Mouse (Mus musculus) embryonic facial prominence, embryonic 10.5 days (tissue): ENCODE data around the gene Mchr1. TPM values are rescaled to one million over a fixed set of nuclear protein-coding genes. Genes with fewer than 3 reads are reported as not detected.

Source experiments
- DNase-seq: peaks from one replicate; pipeline ENCODE4 v3.0.0-alpha.2; 2017; ENCODE audit warnings: low spot score
- H3K27ac ChIP-seq: fragments of 300-500 bp; sonication (generic); replicated peaks from 2 replicates; pipeline ENCODE4 v1.5.1; 2016; ENCODE audit warnings: mild to moderate bottlenecking
- H3K27me3 ChIP-seq: fragments of 300-500 bp; sonication (generic); replicated peaks from 2 replicates; pipeline ENCODE4 v1.6.1; 2016; ENCODE audit warnings: low read depth, mild to moderate bottlenecking; ENCODE audit not compliant: poor library complexity, severe bottlenecking
- H3K36me3 ChIP-seq: fragments of 300-500 bp; sonication (generic); replicated peaks from 2 replicates; pipeline ENCODE4 v1.6.1; 2016; ENCODE audit warnings: mild to moderate bottlenecking, moderate library complexity
- H3K4me1 ChIP-seq: fragments of 300-500 bp; sonication (generic); 2 replicates; pipeline ENCODE4 v1.6.1; 2016
- H3K4me3 ChIP-seq: fragments of 300-500 bp; sonication (generic); 2 replicates; pipeline ENCODE4 v1.5.1; 2016; ENCODE audit warnings: mild to moderate bottlenecking, moderate library complexity
- H3K9me3 ChIP-seq: fragments of 300-500 bp; sonication (generic); 2 replicates; pipeline ENCODE4 v1.6.1; 2016; ENCODE audit warnings: mild to moderate bottlenecking
- WGBS: fragments of 180-500 bp; shearing (Covaris S2); methylation state at CpG from one replicate; pipeline ENCODE4 v1.1.7; 2016; 5-methylcytosine and 5-hydroxymethylcytosine counted together
- polyA plus RNA-seq: library from polyadenylated mRNA; unstranded; fragments of >200 nt; fragmentation: Nextera tagmentation; extraction: Ambion mirVana; gene quantifications from 2 replicates; pipeline ENCODE4 v1.2.1, GENCODE M21; 2016

Mchr1 gene
- 0.15 and 0.27 TPM in 2 replicates for polyA plus RNA-seq

- peak within 1 kb of the TSS; percentile 31; the same call in 1 of the 2 replicates for H3K27ac ChIP-seq
- peaks cover 21% of the 10 kb centered on the region for H3K4me1 ChIP-seq
- H3K4me3 ChIP-seq, result peak within 1 kb of the TSS; percentile 59
- under 1% methylated on average over 25 of the region's 25 CpGs for WGBS
- peaks cover 61% of the 10 kb centered on the region for H3K27me3 ChIP-seq
- DNase-seq, result peak; percentile 78
- H3K36me3 ChIP-seq, result no peaks in the 10 kb centered on the region
- no peaks in the 10 kb centered on the region for H3K9me3 ChIP-seq
Observed at GRCm38 (mm10) chr15:81235086-81235920, at the start of gene Mchr1. Gene Mchr1, plus strand, starts transcription at chr15:81235499.

DNA sequence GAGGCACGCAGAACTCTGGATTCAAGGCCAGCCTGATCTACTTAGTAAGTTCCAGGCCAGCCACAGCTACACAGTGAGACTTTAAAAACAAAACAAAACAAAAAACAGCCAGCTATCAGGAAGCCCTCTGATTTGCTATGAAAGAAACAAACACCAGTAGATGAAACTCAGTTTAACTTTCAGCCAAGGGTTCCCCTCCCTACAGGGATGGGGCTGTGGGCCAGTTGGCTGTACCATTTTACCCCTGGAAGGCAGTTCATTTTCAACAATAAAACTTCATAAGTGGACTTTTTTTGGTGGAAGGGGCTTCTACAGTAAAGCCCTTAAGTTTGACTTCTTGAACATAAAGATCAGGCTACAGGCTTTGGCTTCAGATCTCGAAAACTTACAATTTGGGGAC lies 46.2 kb upstream of the Mchr1 start:
- Histone ChIP-seq H3K4me1 (peaks cover 24% of the 10 kb centered on the region), H3K4me3 (peak overlapping the region; percentile 98), H3K27me3 (no peaks in the 10 kb centered on the region), H3K27ac (no peak overlapping the region), H3K9me3 (no peaks in the 10 kb centered on the region), H3K36me3 (peaks cover 23% of the 10 kb centered on the region)
- WGBS, result 92% methylated on average over 2 of the region's 2 CpGs
- no peak for DNase-seq

DNA sequence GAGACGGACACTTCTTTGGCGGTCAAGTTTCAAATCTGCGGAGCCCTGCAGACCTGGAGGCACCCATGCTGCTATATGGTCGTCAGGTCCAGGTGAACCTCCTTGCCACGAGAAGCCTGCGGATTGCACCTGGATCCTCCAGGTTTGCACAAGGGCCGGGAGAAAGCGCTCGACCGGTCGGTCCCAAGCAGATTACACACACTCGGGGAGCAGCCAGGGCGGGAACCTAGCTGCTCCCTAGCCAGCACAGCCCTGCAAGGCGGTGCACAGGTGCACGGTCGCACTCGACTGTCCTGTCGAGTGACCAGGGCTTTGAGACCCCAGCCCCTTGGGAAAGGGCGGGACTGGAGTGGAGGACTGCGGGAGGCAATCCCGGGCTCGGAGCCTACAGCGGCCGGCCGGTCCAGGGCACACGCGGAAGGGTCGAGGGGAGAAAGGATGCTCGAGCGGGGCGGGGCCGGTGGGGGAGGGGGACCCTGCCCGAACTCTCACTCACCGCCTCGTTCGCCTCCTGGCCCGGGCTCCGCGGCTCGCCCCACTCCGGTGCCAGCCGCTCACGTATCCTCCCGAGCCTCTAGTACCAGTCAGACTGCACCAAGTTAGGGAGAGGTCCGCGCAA lies 45.2 kb upstream of the Mchr1 start:
- H3K27me3 ChIP-seq, result no peaks in the 10 kb centered on the region
- H3K4me3 ChIP-seq, result peak overlapping the region; percentile 98
- WGBS, result under 1% methylated on average over 46 of the region's 46 CpGs
- peaks cover 23% of the 10 kb centered on the region for H3K36me3 ChIP-seq
- no peaks in the 10 kb centered on the region for H3K9me3 ChIP-seq
- peak overlapping the region; percentile 87 for H3K27ac ChIP-seq
- DNase-seq, result no peak
- peaks cover 24% of the 10 kb centered on the region for H3K4me1 ChIP-seq

- Histone ChIP-seq H3K27ac (peak within 1 kb of the TSS; percentile 87), H3K27me3 (no peaks in the 10 kb centered on the region), H3K9me3 (no peaks in the 10 kb centered on the region), H3K36me3 (peaks cover 23% of the 10 kb centered on the region), H3K4me3 (peak within 1 kb of the TSS; percentile 98), H3K4me1 (peaks cover 24% of the 10 kb centered on the region)
- under 1% methylated on average over 48 of the region's 48 CpGs for WGBS
- peak; percentile 99 for DNase-seq
Observed at GRCm38 (mm10) chr15:81190630-81191178, 44.6 kb upstream of the Mchr1 start, which contains the start of gene Mrtfa. Gene Mrtfa, minus strand, starts transcription at chr15:81190757.

DNA sequence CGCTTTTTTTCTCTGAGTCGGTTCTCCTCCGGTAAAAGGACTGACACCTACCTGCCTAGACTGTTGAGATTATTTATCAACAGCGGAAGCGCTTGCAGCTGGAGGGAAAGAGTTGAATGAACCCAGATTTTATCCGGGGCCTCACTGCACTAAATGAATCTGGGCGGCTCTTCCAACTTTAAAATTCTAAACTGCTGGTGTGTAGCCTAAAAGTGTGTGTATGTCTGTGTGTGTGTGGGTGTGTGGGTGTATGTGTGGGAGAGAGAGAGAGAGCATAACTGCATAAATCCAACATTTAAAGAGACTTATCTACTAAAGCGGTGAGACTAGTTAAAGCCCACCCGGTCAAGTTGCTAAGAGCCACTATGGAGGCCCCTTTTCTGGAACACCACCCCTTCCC lies 44.0 kb upstream of the Mchr1 start:
- no peak for DNase-seq
- Histone ChIP-seq H3K9me3 (no peaks in the 10 kb centered on the region), H3K4me1 (peaks cover 24% of the 10 kb centered on the region), H3K27ac (peak overlapping the region; percentile 87), H3K4me3 (peak overlapping the region; percentile 98), H3K27me3 (no peaks in the 10 kb centered on the region), H3K36me3 (peaks cover 19% of the 10 kb centered on the region)
- 28% methylated on average over 9 of the region's 9 CpGs for WGBS

DNA sequence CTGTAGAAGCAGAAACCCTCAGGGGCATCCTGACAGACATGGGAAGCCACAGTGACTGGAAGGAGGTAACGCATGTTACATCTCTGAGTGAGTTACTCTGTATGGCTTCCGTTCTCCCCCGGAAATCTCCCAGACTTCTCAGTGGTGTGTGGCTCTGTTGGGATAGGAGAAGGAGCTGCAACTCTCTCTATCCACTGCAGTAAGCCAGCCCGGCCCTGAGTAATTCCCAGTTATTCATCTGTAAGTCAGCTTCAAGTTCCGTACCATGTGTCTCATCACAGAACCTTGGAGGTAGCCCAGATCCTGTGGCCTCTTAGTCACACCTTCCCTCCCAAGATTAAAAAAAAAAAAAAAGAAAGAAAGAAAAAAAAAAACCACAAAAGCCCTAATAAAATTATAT lies 43.0 kb upstream of the Mchr1 start:
- no peak for DNase-seq
- WGBS, result 81% methylated on average over 5 of the region's 5 CpGs
- peaks cover 8% of the 10 kb centered on the region for H3K36me3 ChIP-seq
- no peaks in the 10 kb centered on the region for H3K27me3 ChIP-seq
- H3K9me3 ChIP-seq, result no peaks in the 10 kb centered on the region
- H3K27ac ChIP-seq, result no peak overlapping the region
- H3K4me3 ChIP-seq, result no peak overlapping the region
- H3K4me1 ChIP-seq, result peaks cover 24% of the 10 kb centered on the region

DNA sequence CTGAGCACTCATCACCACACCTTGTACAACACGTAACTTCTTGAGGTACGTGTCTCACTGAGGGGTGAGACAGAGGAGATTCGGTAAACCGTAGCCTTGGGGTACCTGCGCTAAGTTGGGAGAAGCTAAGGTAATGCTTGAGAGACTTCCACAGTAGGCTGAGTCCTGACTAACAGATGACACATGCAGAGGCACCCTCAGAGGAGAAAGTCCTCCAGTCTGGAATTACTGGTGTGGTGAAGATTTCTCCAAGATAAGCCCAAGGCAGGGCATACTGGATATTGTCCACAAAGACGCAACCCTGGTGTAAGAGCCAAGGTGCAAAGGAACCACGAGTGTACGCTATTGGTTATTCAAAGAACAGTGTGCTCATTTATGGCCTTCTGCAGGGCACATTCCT lies 42.4 kb upstream of the Mchr1 start:
- DNase-seq, result no peak
- no peaks in the 10 kb centered on the region for H3K27me3 ChIP-seq
- 92% methylated on average over 8 of the region's 8 CpGs for WGBS
- peaks cover 24% of the 10 kb centered on the region for H3K4me1 ChIP-seq
- no peak overlapping the region for H3K4me3 ChIP-seq
- peaks cover 4% of the 10 kb centered on the region for H3K36me3 ChIP-seq
- H3K9me3 ChIP-seq, result no peaks in the 10 kb centered on the region
- no peak overlapping the region for H3K27ac ChIP-seq

DNA sequence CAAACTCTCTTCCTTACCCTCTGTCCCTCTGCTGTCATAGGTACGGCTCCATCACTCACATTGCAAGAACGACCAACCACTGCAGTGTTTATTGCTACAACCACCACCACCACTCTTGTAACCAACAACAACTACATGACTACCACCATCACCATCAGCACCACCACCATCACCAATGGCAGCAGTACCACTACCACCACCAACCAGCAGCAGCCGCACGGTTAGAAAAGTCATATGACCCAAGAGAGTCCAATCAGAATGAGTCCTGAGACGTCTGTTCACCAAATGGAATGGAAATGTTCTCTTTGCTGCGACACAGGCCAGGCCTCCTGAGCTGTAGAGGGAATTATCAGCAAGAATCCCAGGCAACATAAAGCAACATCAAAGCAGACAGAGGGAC lies 40.5 kb upstream of the Mchr1 start:
- no peak for DNase-seq
- Histone ChIP-seq H3K36me3 (no peaks in the 10 kb centered on the region), H3K27ac (no peak overlapping the region), H3K27me3 (no peaks in the 10 kb centered on the region), H3K4me3 (no peak overlapping the region), H3K4me1 (peaks cover 12% of the 10 kb centered on the region), H3K9me3 (peaks cover 2% of the 10 kb centered on the region)
- WGBS, result 87% methylated on average over 6 of the region's 6 CpGs

GRCm38 (mm10) chr15:81195447-81195846 lies 39.9 kb upstream of the Mchr1 start:
- Histone ChIP-seq H3K36me3 (no peaks in the 10 kb centered on the region), H3K4me3 (no peak overlapping the region), H3K9me3 (peaks cover 2% of the 10 kb centered on the region), H3K27ac (no peak overlapping the region), H3K27me3 (no peaks in the 10 kb centered on the region), H3K4me1 (peaks cover 8% of the 10 kb centered on the region)
- no peak for DNase-seq
- 55% methylated on average over 4 of the region's 4 CpGs for WGBS

DNA sequence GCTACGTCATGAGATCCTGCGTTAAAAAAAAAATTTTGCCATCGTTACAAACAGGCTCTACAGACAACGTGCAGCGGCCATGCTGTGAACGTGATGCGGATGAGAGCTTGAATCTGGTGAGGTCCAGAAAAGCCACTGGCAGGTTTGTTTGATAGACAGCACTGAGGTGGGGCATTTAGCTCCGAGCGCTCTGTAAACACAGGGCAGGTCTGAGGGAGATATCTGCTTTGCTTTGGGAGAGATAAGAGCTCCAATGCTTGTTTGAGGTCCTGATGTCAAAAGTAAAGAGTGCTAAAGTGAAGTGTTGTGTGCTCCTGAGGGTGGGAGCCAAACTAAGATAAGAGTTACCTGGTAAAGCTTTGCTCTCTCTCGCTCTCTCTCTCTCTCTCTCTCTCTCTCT lies 38.1 kb upstream of the Mchr1 start:
- Histone ChIP-seq H3K27me3 (no peaks in the 10 kb centered on the region), H3K36me3 (no peaks in the 10 kb centered on the region), H3K9me3 (peaks cover 2% of the 10 kb centered on the region), H3K4me1 (no peaks in the 10 kb centered on the region), H3K27ac (no peak overlapping the region), H3K4me3 (no peak overlapping the region)
- DNase-seq, result no peak
- 91% methylated on average over 10 of the region's 10 CpGs for WGBS

GRCm38 (mm10) chr15:81198447-81198846 lies 36.9 kb upstream of the Mchr1 start:
- Histone ChIP-seq H3K4me3 (no peak overlapping the region), H3K36me3 (no peaks in the 10 kb centered on the region), H3K4me1 (no peaks in the 10 kb centered on the region), H3K9me3 (peaks cover 2% of the 10 kb centered on the region), H3K27me3 (no peaks in the 10 kb centered on the region), H3K27ac (no peak overlapping the region)
- WGBS, result 95% methylated on average over 5 of the region's 5 CpGs
- DNase-seq, result no peak

- DNase-seq, result peak; percentile 67
- Histone ChIP-seq H3K36me3 (no peaks in the 10 kb centered on the region), H3K27me3 (no peaks in the 10 kb centered on the region), H3K4me1 (no peaks in the 10 kb centered on the region), H3K27ac (no peak overlapping the region), H3K4me3 (no peak overlapping the region), H3K9me3 (peaks cover 2% of the 10 kb centered on the region)
- whole genome bisulfite sequencing, result 26% methylated on average over 4 of the region's 4 CpGs
Observed at GRCm38 (mm10) chr15:81199372-81199959, 35.8 kb upstream of the Mchr1 start.
